Mouse (Mus musculus) intestine, postnatal 0 days (tissue): ENCODE measurements around the gene Zfp964. TPM values are rescaled to one million over a fixed set of nuclear protein-coding genes. Genes with fewer than 3 reads are reported as not detected.
"Not testable (repeated sequence)": the region's sequence is repeated elsewhere in the genome, so short reads cannot be mapped to it uniquely, and the experiment has no call there.

Experiments
- ATAC-seq: fragments of 200-750 bp; cut with Nextera tagmentation; 2 replicates; pipeline ENCODE4 v1.8.0; 2017; ENCODE audit warnings: mild to moderate bottlenecking, moderate TSS enrichment, moderate library complexity
- H3K27ac ChIP-seq: fragments of 300-500 bp; sonication (generic); 2 replicates; pipeline ENCODE4 v1.5.1; 2014; ENCODE audit warnings: mild to moderate bottlenecking, low read depth, low read length, moderate library complexity
- H3K27me3 ChIP-seq: fragments of 300-500 bp; sonication (generic); replicated peaks from 2 replicates; pipeline ENCODE4 v1.6.1; 2014; ENCODE audit warnings: low read length, mixed read lengths; ENCODE audit not compliant: control insufficient read depth, insufficient read depth
- H3K36me3 ChIP-seq: fragments of 300-500 bp; sonication (generic); 2 replicates; pipeline ENCODE4 v1.6.1; 2014; ENCODE audit warnings: mild to moderate bottlenecking, moderate library complexity; ENCODE audit not compliant: control insufficient read depth, insufficient read depth
- H3K4me1 ChIP-seq: fragments of 300-500 bp; sonication (generic); replicated peaks from 2 replicates; pipeline ENCODE4 v1.6.1; 2014; ENCODE audit warnings: antibody characterized with exemption, low read length, mixed read lengths; ENCODE audit not compliant: control insufficient read depth, insufficient read depth
- H3K4me2 ChIP-seq: fragments of 300-500 bp; sonication (generic); replicated peaks from 2 replicates; pipeline ENCODE4 v1.6.1; 2014; ENCODE audit warnings: low read depth, mild to moderate bottlenecking, moderate library complexity
- H3K4me3 ChIP-seq: fragments of 300-500 bp; sonication (generic); 2 replicates; pipeline ENCODE4 v1.5.1; 2014; ENCODE audit warnings: low read depth, low read length
- H3K9ac ChIP-seq: fragments of 300-500 bp; sonication (generic); 2 replicates; pipeline ENCODE4 v1.6.1; 2014; ENCODE audit warnings: mild to moderate bottlenecking, low read depth, low read length
- H3K9me3 ChIP-seq: fragments of 300-500 bp; sonication (generic); 2 replicates; pipeline ENCODE4 v1.6.1; 2016; ENCODE audit warnings: mixed run types; ENCODE audit not compliant: control insufficient read depth
- CTCF ChIP-seq: sonication (generic); IDR thresholded peaks from 2 replicates; pipeline ENCODE4 v1.5.1; 2016; ENCODE audit warnings: low read depth, mild to moderate bottlenecking, control low read depth, antibody characterized with exemption, moderate library complexity
- WGBS: fragments of 180-500 bp; shearing (Covaris S2); extraction: QIAGEN DNeasy Blood & Tissue Kit; methylation state at CpG from one replicate; pipeline ENCODE4 v1.1.7; 2014; 5-methylcytosine and 5-hydroxymethylcytosine counted together
- polyA plus RNA-seq: library from polyadenylated mRNA; unstranded; fragments of >200 nt; fragmentation: Nextera tagmentation; extraction: Ambion mirVana; gene quantifications from 2 replicates; pipeline ENCODE4 v1.2.1, GENCODE M21; 2015

The Zfp964 gene
- polyA plus RNA-seq = 0.69 and 0.78 TPM in 2 replicates

DNA sequence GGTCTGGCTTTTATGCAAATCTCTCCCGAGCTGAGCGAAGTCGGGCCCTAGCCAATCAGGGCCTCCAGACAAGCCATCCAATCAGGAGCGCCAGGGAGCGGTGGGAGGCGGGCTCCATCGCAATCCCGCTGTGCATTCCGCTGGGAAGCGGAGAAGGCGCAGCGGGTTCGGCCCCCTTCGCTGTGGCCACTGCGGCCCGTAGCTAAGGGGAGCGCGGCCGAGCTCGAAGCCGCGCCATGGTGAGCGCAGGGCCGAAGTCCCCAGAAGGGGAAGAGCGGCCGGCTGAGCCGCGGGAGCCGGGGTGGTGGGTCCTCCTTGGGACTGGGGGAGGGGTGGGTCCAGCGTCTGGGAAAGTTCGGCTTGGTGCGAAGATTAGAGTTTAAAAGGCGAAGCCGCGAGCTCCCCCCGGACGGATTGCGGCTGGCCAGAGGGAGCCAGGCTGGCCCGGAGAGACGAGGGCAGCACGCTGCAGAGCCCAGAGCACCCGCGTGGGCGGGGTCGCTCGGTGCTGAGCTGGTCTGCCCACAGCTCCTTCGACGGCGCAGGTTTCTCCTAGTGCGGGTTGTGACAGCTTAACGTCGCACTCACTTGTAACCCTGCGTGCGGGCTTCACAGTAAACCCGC lies at the start of gene Zfp964:
Gene Zfp964 (plus strand): TSS at position 122 of the 624 bp plus-strand sequence.
- WGBS = under 1% methylated on average over 55 of the region's 55 CpGs
- no peaks in the 10 kb centered on the region for H3K4me1 ChIP-seq

DNA sequence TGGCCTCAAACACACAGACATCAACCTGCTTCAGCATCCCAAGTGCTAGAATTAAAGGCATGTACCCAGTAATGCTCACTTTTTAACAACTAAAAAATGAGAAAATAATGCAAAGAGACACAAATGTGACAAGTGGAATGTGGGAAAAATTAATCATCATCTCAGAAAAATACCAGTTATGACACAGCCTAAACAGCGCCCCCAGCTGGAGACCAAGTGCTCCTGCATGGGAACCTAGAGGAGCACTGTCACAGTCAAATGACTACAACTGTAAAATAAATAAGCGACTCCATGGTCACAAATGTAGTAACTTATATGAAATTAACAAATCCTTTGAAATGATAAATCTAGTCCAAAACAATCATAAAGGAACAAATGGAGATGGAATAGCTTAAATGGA lies 39.6 kb upstream of the Zfp964 start:
- WGBS = 56% methylated on average over 2 of the region's 2 CpGs
- no peak overlapping the region for H3K9ac ChIP-seq
- H3K4me3 ChIP-seq = no peak overlapping the region
- H3K4me1 ChIP-seq = no peaks in the 10 kb centered on the region
- H3K27ac ChIP-seq = no peak overlapping the region
- H3K9me3 ChIP-seq = no peaks in the 10 kb centered on the region
- peak; percentile 56 for TF ChIP-seq CTCF
- peaks cover 40% of the 10 kb centered on the region for H3K36me3 ChIP-seq
- no peak overlapping the region for H3K4me2 ChIP-seq
- H3K27me3 ChIP-seq = no peaks in the 10 kb centered on the region
- no peak for ATAC-seq

More for the DNA sequence above, at the start of gene Zfp964:
- no peaks in the 10 kb centered on the region for H3K9me3 ChIP-seq
- H3K27me3 ChIP-seq = no peaks in the 10 kb centered on the region
- no peak for TF ChIP-seq CTCF
- H3K4me3 ChIP-seq = peak within 1 kb of the TSS; percentile 58
- H3K27ac ChIP-seq = peak within 1 kb of the TSS; percentile 87
- peak within 1 kb of the TSS; percentile 68 for H3K9ac ChIP-seq
- peak; percentile 99 for ATAC-seq
- no peaks in the 10 kb centered on the region for H3K36me3 ChIP-seq
- H3K4me2 ChIP-seq = peak within 1 kb of the TSS; percentile 90

GRCm38 (mm10) chr8:69618078-69618477 lies 36.2 kb upstream of the Zfp964 start:
- no peak overlapping the region for H3K4me2 ChIP-seq

GRCm38 (mm10) chr8:69625095-69625789 lies 29.0 kb upstream of the Zfp964 start, which contains the start of gene Zfp868:
Gene Zfp868 (minus strand): TSS chr8:69625548.
- Histone ChIP-seq H3K9ac (peak within 1 kb of the TSS; percentile 94), H3K27me3 (no peaks in the 10 kb centered on the region), H3K27ac (peak within 1 kb of the TSS; percentile 99), H3K4me3 (peak within 1 kb of the TSS; percentile 68), H3K4me2 (peak within 1 kb of the TSS; percentile 69), H3K36me3 (no peaks in the 10 kb centered on the region), H3K4me1 (no peaks in the 10 kb centered on the region; the same call in 1 of the 2 replicates), H3K9me3 (no peaks in the 10 kb centered on the region)
- peak; percentile 87 for TF ChIP-seq CTCF
- peak; percentile 100 for ATAC-seq
- WGBS = under 1% methylated on average over 36 of the region's 41 CpGs

More at GRCm38 (mm10) chr8:69618078-69618477, 36.2 kb upstream of the Zfp964 start:
- Histone ChIP-seq H3K9ac (no peak overlapping the region), H3K4me3 (no peak overlapping the region), H3K36me3 (peaks cover 18% of the 10 kb centered on the region), H3K27ac (no peak overlapping the region), H3K4me1 (no peaks in the 10 kb centered on the region), H3K27me3 (no peaks in the 10 kb centered on the region), H3K9me3 (no peaks in the 10 kb centered on the region)
- WGBS = 82% methylated on average over 1 of the region's 1 CpGs
- ATAC-seq = no peak
- no peak for TF ChIP-seq CTCF

DNA sequence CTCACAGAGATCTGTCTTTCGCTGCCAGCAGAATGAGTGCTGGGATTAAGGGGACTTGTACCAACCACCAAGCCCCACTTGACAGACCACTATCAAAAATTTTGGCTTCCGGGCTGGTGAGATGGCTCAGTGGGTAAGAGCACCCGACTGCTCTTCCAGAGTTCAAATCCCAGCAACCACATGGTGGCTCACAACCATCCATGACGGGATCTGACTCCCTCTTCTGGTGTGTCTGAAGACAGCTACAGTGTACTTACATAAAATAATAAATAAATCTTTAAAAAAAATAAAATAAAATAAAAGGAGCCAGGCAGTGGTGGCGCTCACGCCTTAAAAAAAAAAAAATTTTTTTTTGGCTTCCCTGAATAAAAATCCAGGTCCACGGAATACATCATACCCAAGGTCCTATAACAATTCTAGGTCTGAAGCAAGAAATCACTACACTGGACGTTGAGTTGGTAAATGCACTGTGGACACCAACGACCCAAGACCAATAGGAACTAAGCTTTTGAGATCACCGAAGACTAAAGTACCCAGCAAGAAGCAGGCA lies 396 bp upstream of the Zfp964 start:
- H3K27ac ChIP-seq = no peak overlapping the region
- ATAC-seq = no peak
- peak overlapping the region; percentile 58 for H3K4me3 ChIP-seq
- H3K4me2 ChIP-seq = peak overlapping the region; percentile 90
- H3K36me3 ChIP-seq = no peaks in the 10 kb centered on the region
- H3K9me3 ChIP-seq = no peaks in the 10 kb centered on the region
- 42% methylated on average over 10 of the region's 10 CpGs for WGBS
- H3K9ac ChIP-seq = no peak overlapping the region
- no peaks in the 10 kb centered on the region for H3K4me1 ChIP-seq
- no peak for TF ChIP-seq CTCF
- no peaks in the 10 kb centered on the region for H3K27me3 ChIP-seq

- Histone ChIP-seq H3K9me3 (peaks cover 4% of the 10 kb centered on the region; the same call in 1 of the 2 replicates), H3K36me3 (0 out of 2 replicates have a peak, but pooled peaks cover 3% of the 10 kb centered on the region), H3K4me1 (no peaks in the 10 kb centered on the region), H3K4me2 (no peak overlapping the region), H3K4me3 (no peak overlapping the region), H3K9ac (no peak overlapping the region), H3K27me3 (no peaks in the 10 kb centered on the region), H3K27ac (no peak overlapping the region)
- peak; percentile 54; the same call in 1 of the 2 replicates for ATAC-seq
- no peak for TF ChIP-seq CTCF
Observed at GRCm38 (mm10) chr8:69661294-69661693, 7.0 kb downstream of the Zfp964 start.

DNA sequence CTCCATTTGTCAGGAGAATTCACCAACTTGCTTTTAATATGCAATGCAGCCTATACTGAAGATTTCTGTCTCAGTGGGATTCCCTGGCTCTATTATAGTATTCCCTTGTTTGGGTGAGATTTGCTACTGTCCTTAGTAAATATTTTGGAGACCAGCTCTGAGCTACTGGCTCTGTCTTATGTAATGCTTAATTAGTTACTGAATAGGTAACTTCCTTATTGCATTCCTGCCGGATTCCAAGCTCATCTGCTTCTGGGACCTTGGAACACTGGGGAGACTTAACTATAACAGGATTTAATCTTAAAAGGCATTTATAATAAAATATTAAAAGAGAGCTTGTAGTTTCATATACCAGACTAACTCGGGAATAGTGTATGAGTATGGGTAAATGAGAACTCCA lies 10.8 kb downstream of the Zfp964 start:
- H3K36me3 ChIP-seq, H3K27ac ChIP-seq, H3K27me3 ChIP-seq, H3K4me3 ChIP-seq, H3K9ac ChIP-seq, H3K4me2 ChIP-seq, ATAC-seq, H3K4me1 ChIP-seq, H3K9me3 ChIP-seq: not testable (repeated sequence)
- 62% methylated on average over 2 of the region's 2 CpGs for WGBS
